ENCODE assay signal across 8 mouse cellular contexts in the genomic region with DNA sequence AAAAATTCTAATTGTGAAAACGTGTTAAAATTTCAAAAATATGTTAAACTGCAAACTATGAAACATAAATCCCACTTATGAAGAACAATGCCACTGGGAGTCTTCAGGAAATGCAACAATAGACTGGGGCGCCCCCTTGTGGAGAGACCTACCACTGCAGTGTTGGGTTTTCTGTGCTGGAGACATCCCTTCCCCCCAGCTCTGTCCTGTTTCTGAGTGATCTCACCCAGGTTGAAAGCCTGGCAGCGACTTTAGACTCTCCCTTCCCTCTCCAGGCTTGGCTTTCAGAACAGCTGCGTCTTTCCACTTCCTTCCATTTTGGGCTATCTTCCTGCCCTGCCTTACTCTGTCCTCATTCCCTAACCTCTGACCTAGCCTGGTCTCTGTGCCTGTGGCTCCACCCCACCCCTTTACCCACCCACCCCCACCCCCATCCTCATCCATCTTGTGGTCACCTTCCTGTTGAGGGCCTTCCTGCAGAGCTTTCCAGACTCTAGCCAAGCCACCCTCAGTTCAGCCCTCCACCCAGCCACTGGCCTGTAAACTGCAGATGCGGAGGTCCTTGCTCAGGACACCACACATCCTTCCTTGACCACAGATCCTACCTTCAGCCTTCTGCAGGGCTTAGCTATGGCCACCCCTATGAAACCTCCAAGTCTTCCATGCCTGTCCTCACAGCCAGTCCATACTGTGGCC. TPM values are rescaled to one million over a fixed set of nuclear protein-coding genes. Genes with fewer than 3 reads are reported as not detected.
DNase-seq lines count a peak whose midpoint lies in the region; ATAC-seq and TF ChIP-seq lines count a peak whose summit lies in the region.

No protein-coding gene starts in this region.

- no peak for DNase-seq in ES-E14 (ENCODE audit: low read depth, low spot score)
- peak; percentile 89 for DNase-seq in brain, adult 2 months (ENCODE audit: low read depth, low spot score)
- DNase-seq in forebrain, postnatal 0 days = peak; percentile 82
- peak; percentile 91 for DNase-seq in hindbrain, embryonic 11.5 days (ENCODE audit: low spot score)
- peak; percentile 81 to 86 for DNase-seq in layer of hippocampus, postnatal 14 days (ENCODE audit: low spot score in 2 of 2)
- peak; percentile 88 to 93 for DNase-seq in lung, postnatal 4 days
- peak; percentile 54 for DNase-seq in skeletal muscle tissue, adult 2 months (ENCODE audit: low read depth, low spot score)
- peak; percentile 73 for DNase-seq in yolk sac, embryonic 10.5 days (ENCODE audit: low spot score)

- no peaks in the 10 kb centered on the region for H3K36me3 ChIP-seq in ES-E14 (ENCODE audit: control insufficient read depth, insufficient read depth, low read length, poor library complexity, severe bottlenecking)
- no peaks in the 10 kb centered on the region for H3K36me3 ChIP-seq in forebrain, postnatal 0 days (ENCODE audit: insufficient read depth)
- H3K36me3 ChIP-seq in hindbrain, embryonic 11.5 days (ENCODE audit: control insufficient read depth, insufficient read depth, low read length) = no peaks in the 10 kb centered on the region

- in situ Hi-C loops in ES-E14 (cut with MboI; ENCODE audit: low sequenced_read_pairs in 2 of 2, unreplicated experiment in 2 of 2) = no loop called here

- H3K4me2 ChIP-seq in forebrain, postnatal 0 days (ENCODE audit: low read depth) = no peak overlapping the region
- H3K4me2 ChIP-seq in hindbrain, embryonic 11.5 days (replicated peaks; ENCODE audit: low read depth, low read length) = no peak overlapping the region

- peak; percentile 9; the same call in 1 of the 2 replicates for ATAC-seq in forebrain, postnatal 0 days
- ATAC-seq in hindbrain, embryonic 11.5 days (ENCODE audit: low FRiP score) = 0 out of 2 replicates have a peak, but pooled peaks have one; percentile 31

- H3K9ac ChIP-seq in ES-E14 (ENCODE audit: insufficient read depth, low read depth, low read length, poor library complexity, severe bottlenecking) = no peak overlapping the region
- no peak overlapping the region for H3K9ac ChIP-seq in forebrain, postnatal 0 days
- no peak overlapping the region for H3K9ac ChIP-seq in hindbrain, embryonic 11.5 days (ENCODE audit: low read depth, low read length)

- TF ChIP-seq CTCF in forebrain, postnatal 0 days (IDR thresholded peaks at IDR 0.05; ENCODE audit: low read depth) = peak; percentile 88

- 20% methylated on average over 5 of the region's 5 CpGs for WGBS in forebrain, postnatal 0 days
- WGBS in hindbrain, embryonic 11.5 days = 19% methylated on average over 5 of the region's 5 CpGs

- no peaks in the 10 kb centered on the region for H3K27me3 ChIP-seq in forebrain, postnatal 0 days (ENCODE audit: insufficient read depth, low read length)
- H3K27me3 ChIP-seq in hindbrain, embryonic 11.5 days (ENCODE audit: control insufficient read depth, insufficient read depth, low read length) = peaks cover 3% of the 10 kb centered on the region; the same call in 1 of the 2 replicates

- peaks cover 2 to 10% of the 10 kb centered on the region in 2 experiments; a peak in 1 of 4 replicates for H3K4me1 ChIP-seq in ES-E14 (ENCODE audit: control insufficient read depth in 2 of 2, insufficient read depth in 2 of 2, low read length in 2 of 2, poor library complexity in 1 of 2)
- 0 out of 2 replicates have a peak, but pooled peaks cover 6% of the 10 kb centered on the region for H3K4me1 ChIP-seq in forebrain, postnatal 0 days (ENCODE audit: insufficient read depth)
- peaks cover 3% of the 10 kb centered on the region; the same call in 1 of the 2 replicates for H3K4me1 ChIP-seq in hindbrain, embryonic 11.5 days (replicated peaks; ENCODE audit: control insufficient read depth, insufficient read depth, low read length)

- no peak overlapping the region for H3K4me3 ChIP-seq in ES-E14 (ENCODE audit: insufficient read depth in 1 of 2, low read depth in 1 of 2, low read length in 2 of 2, poor library complexity in 1 of 2, severe bottlenecking in 1 of 2)
- no peak overlapping the region for H3K4me3 ChIP-seq in forebrain, postnatal 0 days (ENCODE audit: low read depth, low read length)
- H3K4me3 ChIP-seq in hindbrain, embryonic 11.5 days (ENCODE audit: low read depth, low read length) = no peak overlapping the region

- H3K27ac ChIP-seq in ES-E14 (ENCODE audit: insufficient read depth, low read depth, low read length, poor library complexity, severe bottlenecking) = no peak overlapping the region
- no peak overlapping the region for H3K27ac ChIP-seq in forebrain, postnatal 0 days (ENCODE audit: low read depth, low read length)
- H3K27ac ChIP-seq in hindbrain, embryonic 11.5 days (ENCODE audit: low read depth, low read length) = no peak overlapping the region

- H3K9me3 ChIP-seq in ES-E14 (ENCODE audit: control insufficient read depth, insufficient read depth, low read depth, low read length) = no peaks in the 10 kb centered on the region
- no peaks in the 10 kb centered on the region for H3K9me3 ChIP-seq in forebrain, postnatal 0 days (ENCODE audit: low read length)
- H3K9me3 ChIP-seq in hindbrain, embryonic 11.5 days (ENCODE audit: control insufficient read depth, low read length) = no peaks in the 10 kb centered on the region

TF ChIP-seq in ES-E14, 5 proteins besides CTCF, POLR2A, EP300 and RAD21:
- TF ChIP-seq HCFC1 (IDR thresholded peaks at IDR 0.05; ENCODE audit: borderline replicate concordance, insufficient read depth, low read length) (no peak), CHD2 (IDR thresholded peaks at IDR 0.05; ENCODE audit: low read depth, low read length) (0 out of 2 replicates have a peak, but pooled peaks have one; percentile 28)

RNA-seq across cellular contexts. Expression of gene Adam15, which starts 5.2 kb away (rescaled TPM):
- 56.3 and 59.1 TPM in 2 replicates for total RNA-seq in ES-E14 (2012; rRNA removed)
- 47.9 and 53.3 TPM in 2 replicates for total RNA-seq in forebrain, postnatal 0 days (2014; rRNA removed)
- 50.1 and 56.4 TPM in 2 replicates for polyA plus RNA-seq in forebrain, postnatal 0 days (2015; fragmentation: Nextera tagmentation; extraction: Ambion mirVana)
- 17.8 TPM in 2 replicates for polyA plus RNA-seq in hindbrain, embryonic 11.5 days (2014; fragmentation: Nextera tagmentation; extraction: Ambion mirVana)
- total RNA-seq in layer of hippocampus, postnatal 14 days (2021) = 100 to 1,000 TPM; 114 to 115 TPM

RNA-seq across cellular contexts. Expression of gene Dcst2, which starts 6.8 kb away (rescaled TPM):
- not detected in 2 replicates for total RNA-seq in ES-E14 (2012; rRNA removed)
- 0.19 and 0.46 TPM in 2 replicates for total RNA-seq in forebrain, postnatal 0 days (2014; rRNA removed)
- polyA plus RNA-seq in forebrain, postnatal 0 days (2015; fragmentation: Nextera tagmentation; extraction: Ambion mirVana) = 0.43 and 0.56 TPM in 2 replicates
- 0.14 and 0.27 TPM in 2 replicates for polyA plus RNA-seq in hindbrain, embryonic 11.5 days (2014; fragmentation: Nextera tagmentation; extraction: Ambion mirVana)
- total RNA-seq in layer of hippocampus, postnatal 14 days (2021) = under 1 TPM; 0.41 to 0.76 TPM

RNA-seq across cellular contexts. Expression of gene Dcst1, which starts 10.1 kb away (rescaled TPM):
- total RNA-seq in ES-E14 (2012; rRNA removed) = 0.09 and 0.16 TPM in 2 replicates
- 0.15 TPM in 1 of 2 replicates, not detected in the other for total RNA-seq in forebrain, postnatal 0 days (2014; rRNA removed)
- 0.89 and 1.3 TPM in 2 replicates for polyA plus RNA-seq in forebrain, postnatal 0 days (2015; fragmentation: Nextera tagmentation; extraction: Ambion mirVana)
- polyA plus RNA-seq in hindbrain, embryonic 11.5 days (2014; fragmentation: Nextera tagmentation; extraction: Ambion mirVana) = 0.28 and 0.63 TPM in 2 replicates
- under 1 TPM in 1 of 2 experiments, not detected in 1; 0.21 TPM for total RNA-seq in layer of hippocampus, postnatal 14 days (2021)

RNA-seq across cellular contexts. Expression of gene Efna4, which starts 17.1 kb away (rescaled TPM):
- 24.0 and 41.9 TPM in 2 replicates for total RNA-seq in ES-E14 (2012; rRNA removed)
- total RNA-seq in forebrain, postnatal 0 days (2014; rRNA removed) = 8.4 and 11.1 TPM in 2 replicates
- 7.8 and 8.1 TPM in 2 replicates for polyA plus RNA-seq in forebrain, postnatal 0 days (2015; fragmentation: Nextera tagmentation; extraction: Ambion mirVana)
- polyA plus RNA-seq in hindbrain, embryonic 11.5 days (2014; fragmentation: Nextera tagmentation; extraction: Ambion mirVana) = 18.9 and 20.6 TPM in 2 replicates
- 1 to 10 TPM; 1.0 to 1.8 TPM for total RNA-seq in layer of hippocampus, postnatal 14 days (2021)

RNA-seq across cellular contexts. Expression of gene Efna3, which starts 32.2 kb away (rescaled TPM):
- 7.5 and 12.5 TPM in 2 replicates for total RNA-seq in ES-E14 (2012; rRNA removed)
- total RNA-seq in forebrain, postnatal 0 days (2014; rRNA removed) = 76.7 and 80.7 TPM in 2 replicates
- polyA plus RNA-seq in forebrain, postnatal 0 days (2015; fragmentation: Nextera tagmentation; extraction: Ambion mirVana) = 68.9 and 73.8 TPM in 2 replicates
- 13.8 TPM in 2 replicates for polyA plus RNA-seq in hindbrain, embryonic 11.5 days (2014; fragmentation: Nextera tagmentation; extraction: Ambion mirVana)
- 10 to 100 TPM; 57.8 to 62.7 TPM for total RNA-seq in layer of hippocampus, postnatal 14 days (2021)
